Mouse (Mus musculus) central nervous system, embryonic 18 days (tissue): ENCODE results near the gene Olfr109. TPM values are rescaled to one million over a fixed set of nuclear protein-coding genes. Genes with fewer than 3 reads are reported as not detected.

Experiments used
- polyA plus RNA-seq: library from polyadenylated mRNA; depleted of rRNA; stranded (reverse); fragments of >200 nt; gene quantifications from 2 replicates; pipeline ENCODE4 v1.2.3, GENCODE M21; 2012; rRNA removed

The Olfr109 gene
- polyA plus RNA-seq: not detected in 2 replicates

GRCm38 (mm10) chr17:37458616-37459015 is at the start of gene Olfr109:
Olfr109 (plus strand) TSS chr17:37458916.

GRCm38 (mm10) chr17:37445180-37445579 is 13.5 kb upstream of the Olfr109 start, which contains the start of gene Olfr108:
Olfr108 (plus strand) TSS chr17:37445480.

GRCm38 (mm10) chr17:37483452-37483851 is 24.7 kb downstream of the Olfr109 start, which contains the start of gene H2-M2:
H2-M2 (minus strand) TSS chr17:37483552.

GRCm38 (mm10) chr17:37491930-37492518 is 33.3 kb downstream of the Olfr109 start, which contains the start of gene Olfr110:
Olfr110 (plus strand) TSS chr17:37492468.

GRCm38 (mm10) chr17:37507730-37508129 is 49.0 kb downstream of the Olfr109 start, which contains the start of gene Olfr111:
Olfr111 (plus strand) TSS chr17:37508030.

Other genes starting within 250 kb of the Olfr109 start
- 0.03 and 0.04 TPM in 2 replicates for gene Olfr95, start 245.8 kb upstream of the Olfr109 start, polyA plus RNA-seq
- not detected in 2 replicates for gene Olfr96, start 238.8 kb upstream of the Olfr109 start, polyA plus RNA-seq
- not detected in 2 replicates for gene Olfr97, start 221.6 kb upstream of the Olfr109 start, polyA plus RNA-seq
- gene Olfr98, start 195.2 kb upstream of the Olfr109 start, polyA plus RNA-seq: not detected in 2 replicates
- 0.83 and 0.98 TPM in 2 replicates for gene H2-M3, start 188.7 kb upstream of the Olfr109 start, polyA plus RNA-seq
- not detected in 2 replicates for gene Olfr99, start 175.5 kb upstream of the Olfr109 start, polyA plus RNA-seq
- gene Olfr101, start 154.6 kb upstream of the Olfr109 start, polyA plus RNA-seq: not detected in 2 replicates
- not detected in 2 replicates for gene Olfr102, start 141.9 kb upstream of the Olfr109 start, polyA plus RNA-seq
- not detected in 2 replicates for gene Olfr103, start 119.2 kb upstream of the Olfr109 start, polyA plus RNA-seq
- gene Olfr104-ps, start 99.3 kb upstream of the Olfr109 start, polyA plus RNA-seq: not detected in 2 replicates
- gene Olfr105-ps, start 79.9 kb upstream of the Olfr109 start, polyA plus RNA-seq: not detected in 2 replicates
- not detected in 2 replicates for gene Olfr106-ps, start 68.5 kb upstream of the Olfr109 start, polyA plus RNA-seq
- not detected in 2 replicates for gene Olfr107, start 59.7 kb upstream of the Olfr109 start, polyA plus RNA-seq
- gene Olfr108, start 13.4 kb upstream of the Olfr109 start, polyA plus RNA-seq: not detected in 2 replicates
- not detected in 2 replicates for gene H2-M2, start 24.6 kb downstream of the Olfr109 start, polyA plus RNA-seq
- 0.03 TPM in 1 of 2 replicates, not detected in the other for gene Olfr110, start 33.6 kb downstream of the Olfr109 start, polyA plus RNA-seq
- 0.04 and 0.05 TPM in 2 replicates for gene Olfr111, start 49.1 kb downstream of the Olfr109 start, polyA plus RNA-seq
- not detected in 2 replicates for gene Olfr112, start 110.5 kb downstream of the Olfr109 start, polyA plus RNA-seq
- not detected in 2 replicates for gene Olfr113, start 118.7 kb downstream of the Olfr109 start, polyA plus RNA-seq
- not detected in 2 replicates for gene Olfr114, start 133.8 kb downstream of the Olfr109 start, polyA plus RNA-seq
- not detected in 2 replicates for gene Olfr115, start 168.2 kb downstream of the Olfr109 start, polyA plus RNA-seq
- gene Olfr116, start 168.3 kb downstream of the Olfr109 start, polyA plus RNA-seq: not detected in 2 replicates
- gene Olfr117, start 204.9 kb downstream of the Olfr109 start, polyA plus RNA-seq: not detected in 2 replicates
- gene Olfr118, start 208.1 kb downstream of the Olfr109 start, polyA plus RNA-seq: not detected in 2 replicates
- gene Olfr119, start 237.6 kb downstream of the Olfr109 start, polyA plus RNA-seq: not detected in 2 replicates